Mouse (Mus musculus) kidney, adult 8-10 months (tissue): ENCODE data around the gene Ccdc194.

Source experiments
- DNase-seq, 2 experiments: peaks; one replicate each; pipeline ENCODE4 v3.0.0; 2022

Ccdc194 gene

GRCm38 (mm10) chr8:71507589-71508104 lies 17.9 kb downstream of the Ccdc194 start:
- peak; percentile 52 to 59 for DNase-seq

GRCm38 (mm10) chr8:71505979-71506378 lies 19.5 kb downstream of the Ccdc194 start:
- no peak for DNase-seq

- DNase-seq: no peak
Observed at GRCm38 (mm10) chr8:71505326-71505725, 20.2 kb downstream of the Ccdc194 start.

GRCm38 (mm10) chr8:71504349-71504748 lies 21.2 kb downstream of the Ccdc194 start:
- DNase-seq: no peak

- DNase-seq: peak; percentile 42 to 57
Observed at GRCm38 (mm10) chr8:71498816-71499690, 26.5 kb downstream of the Ccdc194 start.

GRCm38 (mm10) chr8:71497881-71498501 lies 27.5 kb downstream of the Ccdc194 start:
- DNase-seq: peak; percentile 63 to 66

GRCm38 (mm10) chr8:71497077-71497645 lies 28.4 kb downstream of the Ccdc194 start:
- no peak for DNase-seq

- peak; percentile 88 to 91 for DNase-seq
Observed at GRCm38 (mm10) chr8:71496481-71496880, 29.0 kb downstream of the Ccdc194 start.

- no peak for DNase-seq
Observed at GRCm38 (mm10) chr8:71495811-71496210, 29.7 kb downstream of the Ccdc194 start.

GRCm38 (mm10) chr8:71495039-71495438 lies 30.5 kb downstream of the Ccdc194 start:
- DNase-seq: peak; percentile 81 to 86

- DNase-seq: peak; percentile 87 to 94
Observed at GRCm38 (mm10) chr8:71488454-71488853, 37.1 kb downstream of the Ccdc194 start.

GRCm38 (mm10) chr8:71487691-71488445 lies 37.6 kb downstream of the Ccdc194 start, which contains the start of gene Gtpbp3:
Gene Gtpbp3, plus strand, starts transcription at chr8:71488103.
- DNase-seq: peak; percentile 84 to 86

GRCm38 (mm10) chr8:71486136-71486529 lies 39.4 kb downstream of the Ccdc194 start:
- DNase-seq: no peak

GRCm38 (mm10) chr8:71485142-71486135 lies 40.1 kb downstream of the Ccdc194 start, which contains the start of gene Ano8:
Gene Ano8, minus strand, starts transcription at chr8:71485963.
- peak; percentile 82 to 83 for DNase-seq

- DNase-seq: no peak
Observed at GRCm38 (mm10) chr8:71484736-71485135, 40.8 kb downstream of the Ccdc194 start.

GRCm38 (mm10) chr8:71483932-71484331 lies 41.6 kb downstream of the Ccdc194 start:
- peak in 1 of 2 experiments; percentile 51 for DNase-seq

GRCm38 (mm10) chr8:71478943-71479342 lies 46.6 kb downstream of the Ccdc194 start:
- DNase-seq: no peak

- DNase-seq: no peak
Observed at GRCm38 (mm10) chr8:71477196-71477845, 48.2 kb downstream of the Ccdc194 start.

GRCm38 (mm10) chr8:71476099-71476940 lies 49.2 kb downstream of the Ccdc194 start:
- peak; percentile 72 to 74 for DNase-seq

GRCm38 (mm10) chr8:71475702-71476075 lies 49.8 kb downstream of the Ccdc194 start:
- DNase-seq: no peak
